ENCODE assay signal across 8 mouse cellular contexts in genomic region chr16:94526344-94527151, GRCm38 (mm10). TPM values are rescaled to one million over a fixed set of nuclear protein-coding genes. Genes with fewer than 3 reads are reported as not detected.
DNase-seq lines count a peak whose midpoint lies in the region; ATAC-seq and TF ChIP-seq lines count a peak whose summit lies in the region.

Vps26c (minus strand) TSS chr16:94526830.

- no peaks in the 10 kb centered on the region for H3K9me3 ChIP-seq in MEL (replicated peaks; ENCODE audit: insufficient read depth, low read length)
- H3K9me3 ChIP-seq in lung, embryonic 16.5 days (ENCODE audit: control insufficient read depth, low read length): no peaks in the 10 kb centered on the region

- peak within 1 kb of the TSS; percentile 93 for H3K27ac ChIP-seq in MEL (ENCODE audit: control insufficient read depth, low read depth, low read length)
- H3K27ac ChIP-seq in lung, embryonic 16.5 days (ENCODE audit: low read length): peak within 1 kb of the TSS; percentile 98

- peak within 1 kb of the TSS; percentile 70 to 90 for H3K4me3 ChIP-seq in MEL (ENCODE audit: control insufficient read depth in 1 of 2, insufficient read depth in 1 of 2, low read depth in 2 of 2, low read length in 2 of 2)
- peak within 1 kb of the TSS; percentile 89 for H3K4me3 ChIP-seq in lung, embryonic 16.5 days (ENCODE audit: low read length)

- no peaks in the 10 kb centered on the region for H3K27me3 ChIP-seq in MEL (ENCODE audit: control insufficient read depth in 1 of 2, insufficient read depth in 2 of 2, low read length in 2 of 2)
- no peaks in the 10 kb centered on the region for H3K27me3 ChIP-seq in lung, embryonic 16.5 days (ENCODE audit: control insufficient read depth, insufficient read depth, low read depth, low read length)

- TF ChIP-seq EP300 in MEL (IDR thresholded peaks at IDR 0.05; ENCODE audit: low read depth in 1 of 2, low read length in 2 of 2): no peak; a peak in 2 of 4 replicates

- peak; percentile 87 to 91 for ATAC-seq in hematopoietic stem cell, adult 5-6 weeks (replicated peaks in 1 of 2; ENCODE audit: insufficient read depth in 1 of 2, low FRiP score in 2 of 2, low TSS enrichment in 1 of 2, low read depth in 1 of 2, poor library complexity in 2 of 2, severe bottlenecking in 2 of 2)
- ATAC-seq in lung, embryonic 16.5 days (ENCODE audit: low read depth): peak; percentile 93

- 0 out of 6 replicates have a peak, but pooled peaks of 1 of the 3 experiments have one; percentile 0 for TF ChIP-seq CTCF in MEL (IDR thresholded peaks at IDR 0.05 in 2 of 3, conservative IDR thresholded peaks at IDR 0.05 in 1 of 3; ENCODE audit: control insufficient read depth in 1 of 3, insufficient read depth in 1 of 3, low read depth in 2 of 3, low read length in 3 of 3, poor library complexity in 1 of 3, severe bottlenecking in 1 of 3)

- H3K4me1 ChIP-seq in MEL (ENCODE audit: control insufficient read depth in 1 of 2, insufficient read depth in 2 of 2, low read length in 2 of 2): peaks cover 7 to 12% of the 10 kb centered on the region in 2 experiments; a peak in 3 of 4 replicates
- peaks cover 24% of the 10 kb centered on the region for H3K4me1 ChIP-seq in lung, embryonic 16.5 days (replicated peaks; ENCODE audit: control insufficient read depth, insufficient read depth, low read length)

- peaks cover 8% of the 10 kb centered on the region for H3K79me2 ChIP-seq in MEL (ENCODE audit: control insufficient read depth, insufficient read depth, low read length, poor library complexity)

- no peak for TF ChIP-seq RAD21 in MEL (IDR thresholded peaks at IDR 0.05; ENCODE audit: low read depth, low read length)

- DNase-seq in MEL (ENCODE audit: low read depth, low spot score): peak; percentile 98
- DNase-seq in cerebellum, adult 8-10 months: peak; percentile 96
- peak; percentile 97 for DNase-seq in forelimb bud, embryonic 11.5 days (ENCODE audit: low read depth, low spot score)
- peak; percentile 85 for DNase-seq in layer of hippocampus, adult 9-10 months (ENCODE audit: low spot score)
- DNase-seq in ovary, postnatal 10 days (ENCODE audit: low spot score): peak; percentile 93
- peak; percentile 97 for DNase-seq in thymus, postnatal 10 days (ENCODE audit: low spot score in 2 of 2)

- H3K36me3 ChIP-seq in MEL (ENCODE audit: control insufficient read depth in 1 of 2, insufficient read depth in 2 of 2, low read length in 2 of 2): peaks cover 0 to 11% of the 10 kb centered on the region in 2 experiments; a peak in 2 of 4 replicates
- H3K36me3 ChIP-seq in lung, embryonic 16.5 days (ENCODE audit: control insufficient read depth, insufficient read depth, low read length): no peaks in the 10 kb centered on the region

- peak; percentile 78 to 94; a peak in 2 of 4 replicates for TF ChIP-seq POLR2A in MEL (IDR thresholded peaks at IDR 0.05; ENCODE audit: control insufficient read depth in 1 of 2, insufficient read depth in 1 of 2, low read depth in 1 of 2, low read length in 2 of 2, poor library complexity in 1 of 2)

- H3K9ac ChIP-seq in MEL (ENCODE audit: control insufficient read depth, low read depth, low read length, poor library complexity, severe bottlenecking): peak within 1 kb of the TSS; percentile 87
- H3K9ac ChIP-seq in lung, embryonic 16.5 days (ENCODE audit: low read length): peak within 1 kb of the TSS; percentile 91

- under 1% methylated on average over 93 of the region's 93 CpGs for WGBS in lung, embryonic 16.5 days

- H3K4me2 ChIP-seq in lung, embryonic 16.5 days (ENCODE audit: low read depth, low read length): peak within 1 kb of the TSS; percentile 76

TF ChIP-seq in MEL, 35 proteins besides CTCF, POLR2A, EP300 and RAD21:
- TF ChIP-seq JUND (IDR thresholded peaks at IDR 0.05; ENCODE audit: low read depth, low read length): no peak
- peak; percentile 36 to 85; a peak in 3 of 4 replicates for TF ChIP-seq USF2 (IDR thresholded peaks at IDR 0.05; ENCODE audit: borderline replicate concordance in 1 of 2, insufficient read depth in 1 of 2, low read depth in 1 of 2, low read length in 2 of 2)
- peak; percentile 70 for TF ChIP-seq TBP (IDR thresholded peaks at IDR 0.05; ENCODE audit: low read depth, low read length)
- TF ChIP-seq NRF1 (IDR thresholded peaks at IDR 0.05; ENCODE audit: insufficient read depth, low read depth, low read length, poor library complexity, severe bottlenecking): peak; percentile 75
- peak; percentile 85 for TF ChIP-seq SIN3A (IDR thresholded peaks at IDR 0.05; ENCODE audit: low read length)
- TF ChIP-seq TAL1 (IDR thresholded peaks at IDR 0.05; ENCODE audit: low read length): no peak
- peak; percentile 96 for TF ChIP-seq ZNF384 (IDR thresholded peaks at IDR 0.05; ENCODE audit: low read depth, low read length)
- peak; percentile 73 for TF ChIP-seq MXI1 (IDR thresholded peaks at IDR 0.05; ENCODE audit: low read depth, low read length)
- no peak for TF ChIP-seq GABPA (IDR thresholded peaks at IDR 0.05; ENCODE audit: low read depth, low read length)
- no peak for TF ChIP-seq CHD2 (IDR thresholded peaks at IDR 0.05; ENCODE audit: low read length)
- TF ChIP-seq POLR2AphosphoS5 (IDR thresholded peaks at IDR 0.05; ENCODE audit: borderline replicate concordance, low read depth, low read length): no peak
- no peak for TF ChIP-seq ZC3H11A (IDR thresholded peaks at IDR 0.05; ENCODE audit: low read depth, low read length)
- TF ChIP-seq E2F4 (IDR thresholded peaks at IDR 0.05; ENCODE audit: borderline replicate concordance, low read depth, low read length): peak; percentile 88
- no peak for TF ChIP-seq SMC3 (IDR thresholded peaks at IDR 0.05; ENCODE audit: low read depth, low read length)
- TF ChIP-seq USF1 (IDR thresholded peaks at IDR 0.05; ENCODE audit: low read depth, low read length): peak; percentile 98
- no peak for TF ChIP-seq MYB (IDR thresholded peaks at IDR 0.05; ENCODE audit: low read depth, low read length)
- TF ChIP-seq RCOR1 (IDR thresholded peaks at IDR 0.05; ENCODE audit: low read depth, low read length): no peak
- TF ChIP-seq ELF1 (IDR thresholded peaks at IDR 0.05; ENCODE audit: low read depth, low read length): peak; percentile 86
- TF ChIP-seq HCFC1 (IDR thresholded peaks at IDR 0.05; ENCODE audit: low read depth, low read length): peak; percentile 86
- TF ChIP-seq ZMIZ1 (IDR thresholded peaks at IDR 0.05; ENCODE audit: low read depth, low read length): peak; percentile 75; the same call in 1 of the 2 replicates
- TF ChIP-seq TCF12 (IDR thresholded peaks at IDR 0.05; ENCODE audit: low read depth, low read length): peak; percentile 54; the same call in 1 of the 2 replicates
- peak; percentile 91 for TF ChIP-seq NELFE (IDR thresholded peaks at IDR 0.05; ENCODE audit: low read depth, low read length)
- no peak for TF ChIP-seq CHD1 (IDR thresholded peaks at IDR 0.05; ENCODE audit: low read depth, low read length)
- no peak for TF ChIP-seq UBTF (IDR thresholded peaks at IDR 0.05; ENCODE audit: borderline replicate concordance, insufficient read depth, low read depth, low read length)
- peak; percentile 59 for TF ChIP-seq ETS1 (IDR thresholded peaks at IDR 0.05; ENCODE audit: low read depth, low read length)
- no peak for TF ChIP-seq ZKSCAN1 (IDR thresholded peaks at IDR 0.05; ENCODE audit: low read depth, low read length)
- TF ChIP-seq BHLHE40 (IDR thresholded peaks at IDR 0.05; ENCODE audit: borderline replicate concordance, low read depth, low read length): peak; percentile 92
- no peak for TF ChIP-seq MEF2A (IDR thresholded peaks at IDR 0.05; ENCODE audit: extremely low read depth, insufficient replicate concordance, low read depth, low read length, poor library complexity, severe bottlenecking)
- no peak for TF ChIP-seq POLR2AphosphoS2 (IDR thresholded peaks at IDR 0.05; ENCODE audit: low read length)
- TF ChIP-seq KAT2A (conservative IDR thresholded peaks at IDR 0.05; ENCODE audit: low read depth, low read length): no peak; the same call in 1 of the 2 replicates
- no peak for TF ChIP-seq MAFK (IDR thresholded peaks at IDR 0.05; ENCODE audit: borderline replicate concordance, low read depth, low read length)
- TF ChIP-seq MYC (IDR thresholded peaks at IDR 0.05; ENCODE audit: low read depth, low read length): peak; percentile 80
- TF ChIP-seq MAZ (IDR thresholded peaks at IDR 0.05; ENCODE audit: low read depth, low read length): 0 out of 2 replicates have a peak, but pooled peaks have one; percentile 73
- no peak for TF ChIP-seq GATA1 (IDR thresholded peaks at IDR 0.05; ENCODE audit: low read depth, low read length)
- TF ChIP-seq MAX (IDR thresholded peaks at IDR 0.05; ENCODE audit: low read length): peak; percentile 85

RNA-seq across cellular contexts. Expression of gene Vps26c, which starts in this region (rescaled TPM):
- total RNA-seq in MEL (2012; rRNA removed): 20.9 and 23.2 TPM in 2 replicates
- polyA plus RNA-seq in MEL (2012; ENCODE audit: insufficient read depth in 1 of 2, insufficient read length in 2 of 2, low read depth in 1 of 2, low replicate concordance in 2 of 2, missing spikeins in 1 of 2): 10 to 100 TPM in 1 of 2 experiments, not detected in 1; 23.7 TPM
- 21.4 and 44.2 TPM in 2 replicates for total RNA-seq in hematopoietic stem cell, adult 5-6 weeks (2017)
- 57.8 and 68.0 TPM in 2 replicates for polyA plus RNA-seq in lung, embryonic 16.5 days (2015; fragmentation: Nextera tagmentation; extraction: Ambion mirVana)

Comparison
In these comparisons a context has a peak if more than half of its experiments do, and no peak if none do; other contexts are left out.
1. Peak in every context shown above with its lines: DNase-seq, ATAC-seq, H3K4me3 ChIP-seq and H3K27ac ChIP-seq.